Mouse (Mus musculus): ENCODE measurements at regions not wholly inside any gene's neighbourhood (a gene's known extent, or its start where the extent isn't known, plus 50 kb on each side); places are given as distances from the start of the nearest gene placed in this dataset.

- no peak overlapping the region for H3K27ac ChIP-seq (ENCODE audit: low read depth)
- no peaks in the 10 kb centered on the region for H3K27me3 ChIP-seq (ENCODE audit: insufficient read depth, low read length)
- no peak overlapping the region for H3K4me3 ChIP-seq (ENCODE audit: low read depth, low read length)
- no peaks in the 10 kb centered on the region for H3K9me3 ChIP-seq (ENCODE audit: low read depth, low read length)
- H3K9ac ChIP-seq, result no peak overlapping the region
- H3K4me1 ChIP-seq (ENCODE audit: insufficient read depth), result no peaks in the 10 kb centered on the region
- TF ChIP-seq CTCF (IDR thresholded peaks at IDR 0.05; ENCODE audit: low read depth), result no peak
- no peak overlapping the region for H3K4me2 ChIP-seq
- DNase-seq, result peak; percentile 35
- H3K36me3 ChIP-seq (ENCODE audit: insufficient read depth), result no peaks in the 10 kb centered on the region
- ATAC-seq (ENCODE audit: insufficient read depth), result no peak
Measured at GRCm38 (mm10) chr4:34259444-34259843, 209.5 kb upstream of the Spaca1 start.

DNA sequence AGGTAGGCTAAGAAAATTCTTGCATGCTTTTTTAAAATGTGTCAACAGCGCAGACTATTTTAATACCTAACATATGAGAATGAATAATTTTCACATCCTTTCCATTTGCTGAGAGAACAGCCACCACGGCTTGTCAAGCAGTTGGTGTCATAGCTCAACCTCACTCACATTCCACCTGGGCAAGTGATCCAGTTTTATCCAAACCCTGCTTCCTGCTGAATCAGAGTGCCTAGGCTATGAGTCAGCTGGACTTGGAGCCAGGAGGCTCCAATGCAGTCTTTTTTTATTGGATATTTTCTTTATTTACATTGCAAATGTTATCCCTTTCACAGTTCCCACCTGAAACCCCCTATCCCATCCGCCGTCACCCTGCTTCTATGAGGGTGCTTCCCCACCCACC is 210.5 kb upstream of the Spaca1 start:
- WGBS, result 84% methylated on average over 4 of the region's 4 CpGs
- H3K4me1 ChIP-seq (ENCODE audit: insufficient read depth), result no peaks in the 10 kb centered on the region
- H3K36me3 ChIP-seq (ENCODE audit: insufficient read depth), result no peaks in the 10 kb centered on the region
- H3K4me2 ChIP-seq, result no peak overlapping the region
- TF ChIP-seq CTCF (IDR thresholded peaks at IDR 0.05; ENCODE audit: low read depth), result no peak
- no peaks in the 10 kb centered on the region for H3K27me3 ChIP-seq (ENCODE audit: insufficient read depth, low read length)
- ATAC-seq (ENCODE audit: insufficient read depth) (no peak), DNase-seq (no peak)
- no peak overlapping the region for H3K27ac ChIP-seq (ENCODE audit: low read depth)
- no peak overlapping the region for H3K4me3 ChIP-seq (ENCODE audit: low read depth, low read length)
- H3K9ac ChIP-seq, result no peak overlapping the region
- H3K9me3 ChIP-seq (ENCODE audit: low read depth, low read length), result no peaks in the 10 kb centered on the region

DNA sequence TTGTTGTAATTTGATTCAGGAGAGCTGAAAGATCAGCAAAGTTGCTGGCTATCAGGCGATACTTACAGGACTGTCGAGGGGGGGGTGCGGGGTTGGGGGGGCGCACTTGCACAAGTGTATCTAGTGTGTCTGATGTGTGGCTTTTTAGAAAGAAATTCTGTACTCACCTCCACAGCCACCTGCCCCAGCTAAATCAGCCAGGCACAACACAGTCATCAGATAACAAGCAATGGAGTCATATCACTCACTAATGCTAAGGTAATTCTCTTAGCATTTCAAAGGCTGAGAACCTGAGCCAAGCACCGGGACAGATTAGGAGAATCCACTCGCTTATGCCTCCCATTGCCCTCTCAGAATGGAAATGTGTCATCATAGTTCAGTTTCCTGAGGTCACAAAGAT is 211.8 kb upstream of the Spaca1 start:
- Histone ChIP-seq H3K27ac (ENCODE audit: low read depth) (no peak overlapping the region), H3K9me3 (ENCODE audit: low read depth, low read length) (no peaks in the 10 kb centered on the region), H3K4me2 (no peak overlapping the region), H3K9ac (no peak overlapping the region), H3K27me3 (ENCODE audit: insufficient read depth, low read length) (no peaks in the 10 kb centered on the region), H3K4me3 (ENCODE audit: low read depth, low read length) (no peak overlapping the region), H3K4me1 (ENCODE audit: insufficient read depth) (no peaks in the 10 kb centered on the region), H3K36me3 (ENCODE audit: insufficient read depth) (no peaks in the 10 kb centered on the region)
- TF ChIP-seq CTCF (IDR thresholded peaks at IDR 0.05; ENCODE audit: low read depth), result no peak
- ATAC-seq (ENCODE audit: insufficient read depth) (no peak), DNase-seq (no peak)
- 51% methylated on average over 6 of the region's 6 CpGs for WGBS

GRCm38 (mm10) chr4:34264431-34264830 is 214.4 kb upstream of the Spaca1 start:
- WGBS, result 81% methylated on average over 5 of the region's 5 CpGs
- no peak for DNase-seq
- H3K36me3 ChIP-seq (ENCODE audit: insufficient read depth), result no peaks in the 10 kb centered on the region
- no peak overlapping the region for H3K27ac ChIP-seq (ENCODE audit: low read depth)
- no peak for ATAC-seq (ENCODE audit: insufficient read depth)
- no peaks in the 10 kb centered on the region for H3K9me3 ChIP-seq (ENCODE audit: low read depth, low read length)
- TF ChIP-seq CTCF (IDR thresholded peaks at IDR 0.05; ENCODE audit: low read depth), result no peak
- H3K27me3 ChIP-seq (ENCODE audit: insufficient read depth, low read length), result no peaks in the 10 kb centered on the region
- no peak overlapping the region for H3K9ac ChIP-seq
- H3K4me1 ChIP-seq (ENCODE audit: insufficient read depth), result no peaks in the 10 kb centered on the region
- no peak overlapping the region for H3K4me3 ChIP-seq (ENCODE audit: low read depth, low read length)
- H3K4me2 ChIP-seq, result no peak overlapping the region

GRCm38 (mm10) chr4:34274316-34274715 is 224.3 kb upstream of the Spaca1 start:
- Histone ChIP-seq H3K27me3 (ENCODE audit: insufficient read depth, low read length) (no peaks in the 10 kb centered on the region), H3K9ac (no peak overlapping the region), H3K36me3 (ENCODE audit: insufficient read depth) (no peaks in the 10 kb centered on the region), H3K9me3 (ENCODE audit: low read depth, low read length) (no peaks in the 10 kb centered on the region), H3K4me1 (ENCODE audit: insufficient read depth) (no peaks in the 10 kb centered on the region), H3K4me3 (ENCODE audit: low read depth, low read length) (no peak overlapping the region), H3K4me2 (no peak overlapping the region), H3K27ac (ENCODE audit: low read depth) (no peak overlapping the region)
- no peak for ATAC-seq (ENCODE audit: insufficient read depth)
- peak; percentile 2 for DNase-seq
- no peak for TF ChIP-seq CTCF (IDR thresholded peaks at IDR 0.05; ENCODE audit: low read depth)
- WGBS, result 41% methylated on average over 3 of the region's 3 CpGs

DNA sequence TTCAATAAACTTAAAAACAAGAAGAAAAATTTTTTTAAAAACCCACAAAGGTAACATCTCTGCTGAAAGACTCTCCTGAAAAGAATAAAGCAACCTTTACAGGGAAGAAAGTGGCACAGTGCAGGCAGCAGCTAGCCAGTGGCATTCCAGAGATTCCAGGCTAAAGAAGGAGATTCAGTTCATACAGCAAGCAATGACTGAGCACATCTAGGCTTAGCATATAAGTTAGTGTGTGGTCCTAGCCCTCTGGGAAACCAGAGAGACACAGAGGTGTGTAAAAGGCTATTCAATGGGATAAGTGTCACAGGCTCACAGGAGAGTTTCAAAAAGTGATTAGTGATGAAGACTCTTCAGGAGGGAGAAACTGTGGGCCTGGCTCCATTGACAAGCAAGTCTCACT is 225.4 kb upstream of the Spaca1 start:
- Histone ChIP-seq H3K9me3 (ENCODE audit: low read depth, low read length) (no peaks in the 10 kb centered on the region), H3K4me2 (no peak overlapping the region), H3K27ac (ENCODE audit: low read depth) (no peak overlapping the region), H3K4me1 (ENCODE audit: insufficient read depth) (no peaks in the 10 kb centered on the region), H3K9ac (no peak overlapping the region), H3K4me3 (ENCODE audit: low read depth, low read length) (no peak overlapping the region), H3K27me3 (ENCODE audit: insufficient read depth, low read length) (no peaks in the 10 kb centered on the region), H3K36me3 (ENCODE audit: insufficient read depth) (no peaks in the 10 kb centered on the region)
- ATAC-seq (ENCODE audit: insufficient read depth), result peak; percentile 62; the same call in 1 of the 2 replicates
- DNase-seq, result peak; percentile 16
- TF ChIP-seq CTCF (IDR thresholded peaks at IDR 0.05; ENCODE audit: low read depth), result no peak

DNA sequence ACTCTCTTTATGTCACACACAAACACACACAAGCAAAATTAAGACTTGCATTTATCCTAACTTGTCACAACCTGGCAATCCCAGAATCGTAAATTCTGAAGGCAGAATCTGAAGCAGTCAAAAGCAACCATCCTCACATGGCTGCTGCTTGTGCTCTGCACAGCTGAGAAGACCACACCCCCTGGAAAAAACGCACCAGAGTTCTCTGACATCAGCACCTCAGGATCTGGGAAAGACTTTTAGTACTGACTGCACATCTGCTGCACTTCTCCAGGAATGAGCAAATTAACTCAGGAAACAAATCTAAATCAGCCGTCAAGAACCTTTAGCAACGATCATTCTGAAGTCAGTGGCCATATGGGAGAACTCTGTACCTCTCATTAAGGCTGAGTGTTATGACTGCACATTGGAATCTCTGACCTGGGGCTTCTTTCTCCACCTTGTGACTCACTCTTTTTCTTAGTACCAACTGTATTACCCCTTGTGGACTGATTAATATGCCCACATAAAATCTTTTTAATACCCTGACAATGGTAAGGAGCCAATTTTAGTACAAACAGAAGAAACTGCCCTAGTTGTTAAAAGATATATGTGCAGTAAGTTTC is 248.1 kb upstream of the Akirin2 start:
- WGBS, result 34% methylated on average over 4 of the region's 4 CpGs
- Histone ChIP-seq H3K27me3 (ENCODE audit: insufficient read depth, low read length) (no peaks in the 10 kb centered on the region), H3K27ac (ENCODE audit: low read depth) (no peak overlapping the region), H3K4me1 (ENCODE audit: insufficient read depth) (no peaks in the 10 kb centered on the region), H3K9me3 (ENCODE audit: low read depth, low read length) (no peaks in the 10 kb centered on the region), H3K4me3 (ENCODE audit: low read depth, low read length) (no peak overlapping the region), H3K36me3 (ENCODE audit: insufficient read depth) (no peaks in the 10 kb centered on the region), H3K4me2 (no peak overlapping the region), H3K9ac (no peak overlapping the region)
- no peak for DNase-seq
- TF ChIP-seq CTCF (IDR thresholded peaks at IDR 0.05; ENCODE audit: low read depth), result no peak
- ATAC-seq (ENCODE audit: insufficient read depth), result no peak

Measured in lung, embryonic 14.5 days (tissue).